ENCODE assay signal across 11 mouse cellular contexts in genomic region chr19:8790171-8790570, GRCm38 (mm10).
"Had no signal": no experiment of that assay in that cellular context is flagged by ENCODE, and none has a peak within 500 bp of the region (broad histone marks: within the 10 kb centered on the region; RNA-seq: fewer than 3 reads in every experiment).

No protein-coding gene starts in this region.

- H3K27ac ChIP-seq: liver, embryonic 15.5 days; stomach, postnatal 0 days had no signal

- ATAC-seq: intestine, postnatal 0 days; lung, postnatal 0 days had no signal

- H3K27me3 ChIP-seq: liver, embryonic 15.5 days had no signal

- H3K9me3 ChIP-seq: liver, embryonic 15.5 days had no signal

- H3K4me3 ChIP-seq: liver, embryonic 15.5 days had no signal

- H3K4me2 ChIP-seq: liver, embryonic 11.5 days; liver, embryonic 15.5 days had no signal

- H3K9ac ChIP-seq: liver, embryonic 15.5 days had no signal

- DNase-seq: kidney, adult 8-10 months; kidney, postnatal 25 days; layer of hippocampus, adult 9-11 months; lung, adult 2 months; lung, postnatal 36 days; thymus, postnatal 4 days had no signal
